Mouse (Mus musculus) heart, adult 2 months (tissue): ENCODE data around the gene Jsrp1.

Experiments used
- CTCF ChIP-seq: fragments of 200-600 bp; IDR thresholded peaks from 2 replicates; pipeline ENCODE4 v1.8.1; 2022; ENCODE audit warnings: antibody characterized with exemption, mild to moderate bottlenecking, moderate library complexity
- EP300 ChIP-seq: fragments of 200-500 bp; IDR thresholded peaks from 2 replicates; pipeline ENCODE4 v1.6.1; 2011; ENCODE audit warnings: low read depth, low read length, control low read depth; ENCODE audit not compliant: insufficient read depth

- TF ChIP-seq CTCF (no peak), EP300 (no peak)
Observed at GRCm38 (mm10) chr10:80777123-80777522, 36.2 kb downstream of the Jsrp1 start.
